In the genomic region with DNA sequence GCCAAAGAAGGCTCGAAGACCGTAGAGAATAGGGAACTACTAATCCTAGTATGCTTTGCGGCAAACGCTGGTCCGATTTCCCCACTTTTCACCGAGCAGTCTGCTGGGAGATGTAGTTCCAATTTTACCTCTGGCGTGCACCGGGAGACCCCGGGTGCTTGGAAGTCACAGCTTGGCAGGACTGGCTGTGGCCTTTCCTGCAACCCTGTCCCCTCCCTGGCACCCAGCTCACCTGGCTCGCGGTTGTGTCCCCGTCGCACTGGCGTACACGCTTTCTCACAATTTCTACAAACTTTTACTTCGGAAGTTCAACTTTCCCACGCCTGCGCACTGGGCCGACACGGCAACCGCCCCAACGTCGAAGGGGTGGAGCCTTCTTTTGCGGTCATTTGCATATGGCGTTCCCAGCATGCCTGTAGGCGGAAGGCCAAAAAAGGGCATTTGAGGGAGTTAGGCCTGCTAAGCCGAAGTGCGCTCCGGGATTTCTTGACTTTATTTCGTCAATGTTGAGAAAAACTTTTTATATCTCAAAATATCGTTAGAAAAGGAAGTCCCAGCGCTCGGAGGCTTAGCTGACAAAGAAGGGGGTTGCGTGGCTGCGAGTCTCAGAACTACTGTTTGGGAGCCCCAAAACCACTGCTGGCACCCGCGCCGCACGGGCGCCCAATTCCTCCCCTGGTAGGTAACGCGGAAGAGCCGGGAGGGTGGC, we compare ENCODE assay signal across 7 mouse cellular contexts. TPM values are rescaled to one million over a fixed set of nuclear protein-coding genes. Genes with fewer than 3 reads are reported as not detected.
DNase-seq lines count a peak whose midpoint lies in the region; ATAC-seq lines count a peak whose summit lies in the region.

A gene (plus strand): TSS at position 418 of the 709 bp plus-strand sequence.

- H3K9ac ChIP-seq in intestine, embryonic 15.5 days, result peak within 1 kb of the TSS; percentile 70

- H3K4me3 ChIP-seq in intestine, embryonic 15.5 days (replicated peaks), result peak within 1 kb of the TSS; percentile 52
- peak within 1 kb of the TSS; percentile 73 for H3K4me3 ChIP-seq in midbrain, embryonic 10.5 days

- H3K4me2 ChIP-seq in intestine, embryonic 15.5 days (replicated peaks), result peak within 1 kb of the TSS; percentile 89

- peaks cover 23% of the 10 kb centered on the region for H3K4me1 ChIP-seq in intestine, embryonic 15.5 days (replicated peaks)
- peaks cover 41% of the 10 kb centered on the region for H3K4me1 ChIP-seq in midbrain, embryonic 10.5 days

- intact Hi-C loops in gastrocnemius, postnatal 36 days (cut with DNase I), result no loop called here
- intact Hi-C loops in left cerebral cortex, postnatal 25 days (cut with DNase I), result no loop called here

- H3K27me3 ChIP-seq in intestine, embryonic 15.5 days (replicated peaks), result no peaks in the 10 kb centered on the region
- no peaks in the 10 kb centered on the region for H3K27me3 ChIP-seq in midbrain, embryonic 10.5 days (ENCODE audit: low read depth, poor library complexity, severe bottlenecking)

- no peaks in the 10 kb centered on the region for H3K9me3 ChIP-seq in intestine, embryonic 15.5 days
- H3K9me3 ChIP-seq in midbrain, embryonic 10.5 days (replicated peaks), result no peaks in the 10 kb centered on the region

- ATAC-seq in intestine, embryonic 15.5 days, result peak; percentile 96

- DNase-seq in adrenal gland, adult 2 months, result peak; percentile 96
- peak; percentile 94 for DNase-seq in embryo, embryonic 11.5 days (ENCODE audit: low read depth, low spot score)
- peak; percentile 95 to 97 for DNase-seq in gastrocnemius, postnatal 36 days
- peak; percentile 96 to 98 for DNase-seq in left cerebral cortex, postnatal 25 days (ENCODE audit: low spot score in 2 of 2)
- peak; percentile 95 for DNase-seq in midbrain, embryonic 10.5 days (ENCODE audit: low spot score)
- peak; percentile 94 for DNase-seq in right cerebral cortex, postnatal 4 days

- H3K36me3 ChIP-seq in intestine, embryonic 15.5 days, result peaks cover 35% of the 10 kb centered on the region
- peaks cover 74% of the 10 kb centered on the region for H3K36me3 ChIP-seq in midbrain, embryonic 10.5 days

- peak within 1 kb of the TSS; percentile 86 for H3K27ac ChIP-seq in intestine, embryonic 15.5 days
- H3K27ac ChIP-seq in midbrain, embryonic 10.5 days (replicated peaks), result peak within 1 kb of the TSS; percentile 95

- WGBS in intestine, embryonic 15.5 days, result under 1% methylated on average over 43 of the region's 43 CpGs
- under 1% methylated on average over 43 of the region's 43 CpGs for WGBS in midbrain, embryonic 10.5 days

RNA-seq across cellular contexts. Expression of the gene that starts here (rescaled TPM):
- total RNA-seq in adrenal gland, adult 2 months (2021), result 100 to 1,000 TPM; 105 to 130 TPM
- polyA plus RNA-seq in adrenal gland, adult 2 months (2012; rRNA removed), result 93.3 and 98.1 TPM in 2 replicates
- 10 to 100 TPM; 18.3 to 20.3 TPM for total RNA-seq in gastrocnemius, postnatal 36 days (2021)
- polyA plus RNA-seq in intestine, embryonic 15.5 days (2015; fragmentation: Nextera tagmentation; extraction: Ambion mirVana), result 89.9 and 99.6 TPM in 2 replicates
- 10 to 100 TPM; 31.4 to 42.7 TPM for total RNA-seq in left cerebral cortex, postnatal 25 days (2021)
- polyA plus RNA-seq in midbrain, embryonic 10.5 days (2016; fragmentation: Nextera tagmentation; extraction: Ambion mirVana), result 69.5 and 71.2 TPM in 2 replicates

Comparison
In these comparisons a context has a peak if more than half of its experiments do, and no peak if none do; other contexts are left out.
1. Peak in every context shown above with its lines: DNase-seq, ATAC-seq, H3K4me3 ChIP-seq and H3K27ac ChIP-seq.